Mouse (Mus musculus) gastrocnemius, adult 8-10 months (tissue): ENCODE results near the gene Csrp2. TPM values are rescaled to one million over a fixed set of nuclear protein-coding genes. Genes with fewer than 3 reads are reported as not detected.

Experiments used
- DNase-seq, 2 experiments: peaks; one replicate each; pipeline ENCODE4 v3.0.0; 2022; ENCODE audit warnings: low spot score in 2 of 2
- total RNA-seq, 4 experiments: library from RNA; stranded (reverse); gene quantifications; 2 replicates each; pipeline ENCODE4 v1.2.4; 2022

The Csrp2 gene
- total RNA-seq = 1 to 10 TPM; 2.7 to 6.5 (median 3.3) TPM

GRCm38 (mm10) chr10:110919531-110920343, at the start of gene Csrp2:
Gene Csrp2 (plus strand): TSS chr10:110919789.
- DNase-seq = peak; percentile 69 to 83

GRCm38 (mm10) chr10:110874853-110875252, 44.7 kb upstream of the Csrp2 start:
- no peak for DNase-seq

GRCm38 (mm10) chr10:110876956-110877355, 42.6 kb upstream of the Csrp2 start:
- DNase-seq = no peak

GRCm38 (mm10) chr10:110877851-110878250, 41.7 kb upstream of the Csrp2 start:
- no peak for DNase-seq

- DNase-seq = no peak
Observed at GRCm38 (mm10) chr10:110878641-110879040, 40.9 kb upstream of the Csrp2 start.

- no peak for DNase-seq
Observed at GRCm38 (mm10) chr10:110879426-110880066, 40.0 kb upstream of the Csrp2 start.

- DNase-seq = no peak
Observed at GRCm38 (mm10) chr10:110881346-110881745, 38.2 kb upstream of the Csrp2 start.

- no peak for DNase-seq
Observed at GRCm38 (mm10) chr10:110882701-110883100, 36.9 kb upstream of the Csrp2 start.

- no peak for DNase-seq
Observed at GRCm38 (mm10) chr10:110890656-110891272, 28.8 kb upstream of the Csrp2 start.

- DNase-seq = no peak
Observed at GRCm38 (mm10) chr10:110899744-110900501, 19.7 kb upstream of the Csrp2 start.

GRCm38 (mm10) chr10:110903862-110904261, 15.7 kb upstream of the Csrp2 start:
- no peak for DNase-seq

GRCm38 (mm10) chr10:110916666-110917344, 2.8 kb upstream of the Csrp2 start:
- DNase-seq = no peak

- DNase-seq = no peak
Observed at GRCm38 (mm10) chr10:110917521-110917920, 2.1 kb upstream of the Csrp2 start.

- DNase-seq = no peak
Observed at GRCm38 (mm10) chr10:110918414-110919391, 886 bp upstream of the Csrp2 start.

GRCm38 (mm10) chr10:110920368-110920950, 870 bp downstream of the Csrp2 start:
- DNase-seq = no peak

GRCm38 (mm10) chr10:110921890-110922289, 2.3 kb downstream of the Csrp2 start:
- DNase-seq = no peak

GRCm38 (mm10) chr10:110922612-110923011, 3.0 kb downstream of the Csrp2 start:
- DNase-seq = no peak

- DNase-seq = no peak
Observed at GRCm38 (mm10) chr10:110927491-110927890, 7.9 kb downstream of the Csrp2 start.

GRCm38 (mm10) chr10:110929756-110930155, 10.2 kb downstream of the Csrp2 start:
- no peak for DNase-seq
